Mouse (Mus musculus): ENCODE results near the gene Eif4g2. TPM values are rescaled to one million over a fixed set of nuclear protein-coding genes. Genes with fewer than 3 reads are reported as not detected.

Eif4g2 gene
- polyA plus RNA-seq, 1 experiment from 2014 or later: 810 TPM

GRCm38 (mm10) chr7:111085153-111085552 is 2.3 kb upstream of the Eif4g2 start:
- no peak overlapping the region for H3K27ac ChIP-seq
- no peak overlapping the region for H3K9ac ChIP-seq
- H3K4me3 ChIP-seq: no peak overlapping the region
- H3K4me2 ChIP-seq: no peak overlapping the region
- H3K36me3 ChIP-seq: peaks cover 14% of the 10 kb centered on the region
- H3K9me3 ChIP-seq: no peaks in the 10 kb centered on the region
- peaks cover 15% of the 10 kb centered on the region for H3K4me1 ChIP-seq
- no peak for ATAC-seq (ENCODE audit: insufficient number of reproducible peaks, insufficient read depth, low FRiP score, low TSS enrichment, low read depth)
- no peaks in the 10 kb centered on the region for H3K27me3 ChIP-seq

DNA sequence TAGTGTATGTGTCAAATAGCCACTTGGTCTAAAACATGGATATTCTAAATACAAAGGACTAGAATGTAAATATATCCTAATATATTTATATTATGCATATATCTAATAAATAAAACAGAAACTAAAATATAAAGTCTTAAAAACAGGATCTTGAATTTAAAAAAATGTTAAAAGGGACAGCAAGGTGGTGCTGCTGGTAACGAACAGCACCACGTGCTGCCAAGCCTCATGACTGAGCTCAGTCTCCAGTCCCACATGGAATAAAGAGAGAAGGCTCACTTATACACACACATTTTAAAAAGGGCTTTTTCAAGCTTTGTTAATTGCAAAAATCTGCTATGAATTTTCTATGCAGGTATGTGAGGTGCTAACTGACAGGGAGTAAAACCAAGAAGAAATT is 1.6 kb upstream of the Eif4g2 start:
- ATAC-seq (ENCODE audit: insufficient number of reproducible peaks, insufficient read depth, low FRiP score, low TSS enrichment, low read depth): no peak
- Histone ChIP-seq H3K4me2 (no peak overlapping the region), H3K27ac (no peak overlapping the region), H3K9ac (no peak overlapping the region), H3K4me3 (no peak overlapping the region), H3K9me3 (no peaks in the 10 kb centered on the region), H3K36me3 (peaks cover 21% of the 10 kb centered on the region), H3K27me3 (no peaks in the 10 kb centered on the region), H3K4me1 (peaks cover 22% of the 10 kb centered on the region)
- WGBS: 79% methylated on average over 2 of the region's 2 CpGs

- peaks cover 28% of the 10 kb centered on the region for H3K36me3 ChIP-seq
- H3K9ac ChIP-seq: peak overlapping the region; percentile 100
- H3K9me3 ChIP-seq: no peaks in the 10 kb centered on the region
- no peaks in the 10 kb centered on the region for H3K27me3 ChIP-seq
- H3K4me3 ChIP-seq: peak overlapping the region; percentile 68
- ATAC-seq (ENCODE audit: insufficient number of reproducible peaks, insufficient read depth, low FRiP score, low TSS enrichment, low read depth): no peak
- H3K27ac ChIP-seq: peak overlapping the region; percentile 100
- WGBS: 7% methylated on average over 4 of the region's 4 CpGs
- peaks cover 24% of the 10 kb centered on the region for H3K4me1 ChIP-seq
- peak overlapping the region; percentile 65 for H3K4me2 ChIP-seq
These were observed 897 bp upstream of the Eif4g2 start for GRCm38 (mm10) chr7:111083733-111084120.

DNA sequence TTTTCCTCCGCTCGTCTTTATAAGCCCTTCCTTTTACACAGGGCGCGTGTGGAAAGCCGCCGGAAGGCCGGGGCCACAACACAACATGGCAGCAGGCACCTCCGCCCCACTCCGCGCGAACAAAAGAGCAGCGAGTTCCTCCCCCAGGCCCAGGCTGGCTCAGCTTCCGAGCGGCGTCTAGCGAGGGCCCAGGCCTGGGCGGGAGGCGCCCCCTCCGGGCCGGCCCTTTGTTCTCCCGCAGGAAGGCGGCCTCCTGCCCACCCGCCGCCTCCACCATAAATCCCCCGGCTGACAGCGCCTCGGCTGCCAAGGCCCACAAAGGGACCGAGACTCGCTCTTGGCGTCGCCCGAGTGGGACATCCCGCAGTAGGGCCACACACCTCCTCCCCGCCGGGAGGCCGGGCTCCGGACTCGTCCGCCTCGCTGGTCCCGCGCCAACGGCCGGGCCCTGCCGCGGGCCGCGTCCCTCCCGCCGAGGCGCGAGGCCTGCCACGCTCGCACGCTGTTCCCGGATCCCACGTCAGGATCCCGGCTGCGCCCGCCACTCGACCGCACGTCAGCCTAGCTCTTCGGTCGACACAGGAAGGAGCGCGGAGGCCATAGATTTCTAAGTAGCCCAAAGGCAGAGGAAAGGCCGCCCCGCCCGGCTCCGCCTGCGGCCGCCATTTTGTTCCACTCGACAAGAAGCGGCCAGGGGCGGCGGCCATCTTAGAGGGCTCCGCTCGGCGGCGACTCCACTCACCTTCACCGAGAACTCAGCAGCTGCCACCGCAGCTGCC is 598 bp downstream of the Eif4g2 start:
- Histone ChIP-seq H3K9me3 (no peaks in the 10 kb centered on the region), H3K27me3 (no peaks in the 10 kb centered on the region), H3K4me1 (peaks cover 25% of the 10 kb centered on the region), H3K36me3 (peaks cover 42% of the 10 kb centered on the region), H3K27ac (peak overlapping the region; percentile 100), H3K4me2 (peak overlapping the region; percentile 83), H3K4me3 (peak overlapping the region; percentile 68), H3K9ac (peak overlapping the region; percentile 100)
- peak; percentile 71 for ATAC-seq (ENCODE audit: insufficient number of reproducible peaks, insufficient read depth, low FRiP score, low TSS enrichment, low read depth)
- WGBS: under 1% methylated on average over 83 of the region's 83 CpGs

- Histone ChIP-seq H3K36me3 (peaks cover 55% of the 10 kb centered on the region), H3K27me3 (no peaks in the 10 kb centered on the region), H3K4me3 (peak overlapping the region; percentile 68), H3K4me1 (peaks cover 25% of the 10 kb centered on the region), H3K9me3 (no peaks in the 10 kb centered on the region), H3K9ac (peak overlapping the region; percentile 100), H3K27ac (peak overlapping the region; percentile 100), H3K4me2 (peak overlapping the region; percentile 83)
- WGBS: 86% methylated on average over 3 of the region's 3 CpGs
- no peak for ATAC-seq (ENCODE audit: insufficient number of reproducible peaks, insufficient read depth, low FRiP score, low TSS enrichment, low read depth)
These were observed 2.0 kb downstream of the Eif4g2 start for GRCm38 (mm10) chr7:111080876-111081275.

DNA sequence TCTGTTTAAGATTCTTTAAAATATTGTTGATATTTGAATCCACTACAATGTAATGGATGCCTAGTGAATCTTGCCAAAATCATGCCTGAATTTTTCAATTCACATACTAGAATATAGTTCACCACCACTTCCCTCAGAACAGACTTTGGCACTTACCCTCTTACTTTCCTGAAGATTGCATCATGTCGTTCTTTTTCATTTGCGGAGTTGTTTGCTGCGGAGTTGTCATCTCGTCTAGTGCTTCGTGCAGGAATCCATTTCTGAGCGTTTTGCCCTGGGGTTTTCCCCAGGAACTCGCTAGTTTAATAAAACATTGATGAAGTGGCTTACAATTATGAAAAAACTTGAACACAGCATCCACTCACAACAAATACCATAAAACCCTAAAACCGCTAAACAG is 2.8 kb downstream of the Eif4g2 start:
- Histone ChIP-seq H3K36me3 (peaks cover 61% of the 10 kb centered on the region), H3K9me3 (no peaks in the 10 kb centered on the region), H3K4me1 (peaks cover 25% of the 10 kb centered on the region), H3K27me3 (no peaks in the 10 kb centered on the region), H3K9ac (no peak overlapping the region), H3K4me3 (no peak overlapping the region), H3K4me2 (peak overlapping the region; percentile 83), H3K27ac (no peak overlapping the region)
- WGBS: 77% methylated on average over 8 of the region's 8 CpGs
- ATAC-seq (ENCODE audit: insufficient number of reproducible peaks, insufficient read depth, low FRiP score, low TSS enrichment, low read depth): no peak

- Histone ChIP-seq H3K4me3 (no peak overlapping the region), H3K27ac (no peak overlapping the region), H3K36me3 (peaks cover 78% of the 10 kb centered on the region), H3K4me2 (no peak overlapping the region), H3K27me3 (no peaks in the 10 kb centered on the region), H3K4me1 (peaks cover 22% of the 10 kb centered on the region), H3K9ac (no peak overlapping the region), H3K9me3 (no peaks in the 10 kb centered on the region)
- ATAC-seq (ENCODE audit: insufficient number of reproducible peaks, insufficient read depth, low FRiP score, low TSS enrichment, low read depth): no peak
- 94% methylated on average over 4 of the region's 4 CpGs for WGBS
These were observed 4.6 kb downstream of the Eif4g2 start for GRCm38 (mm10) chr7:111078271-111078670.

DNA sequence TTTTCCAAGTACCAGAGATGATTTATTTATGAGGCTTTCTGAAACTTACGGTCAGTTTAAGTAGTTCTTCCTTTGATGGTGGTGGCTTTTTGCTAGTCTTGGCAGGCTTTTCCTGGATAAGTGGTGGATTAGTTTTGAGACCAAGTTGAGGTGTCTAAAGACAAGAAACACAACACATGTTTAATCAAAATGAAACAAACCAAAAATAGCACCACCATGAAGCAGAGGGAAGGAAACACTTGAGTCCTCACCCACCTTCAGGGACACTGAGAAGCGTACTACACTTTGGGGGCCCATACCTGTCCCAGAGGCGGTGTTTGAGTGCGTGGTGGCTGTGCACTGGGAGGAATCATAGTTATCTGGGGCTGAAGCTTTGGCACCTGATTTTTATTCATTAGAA is 7.5 kb downstream of the Eif4g2 start:
- H3K36me3 ChIP-seq: peaks cover 93% of the 10 kb centered on the region
- WGBS: 95% methylated on average over 4 of the region's 4 CpGs
- ATAC-seq (ENCODE audit: insufficient number of reproducible peaks, insufficient read depth, low FRiP score, low TSS enrichment, low read depth): no peak

GRCm38 (mm10) chr7:111072410-111072809 is 10.4 kb downstream of the Eif4g2 start:
- H3K36me3 ChIP-seq: peaks cover 94% of the 10 kb centered on the region
- peaks cover 15% of the 10 kb centered on the region for H3K9me3 ChIP-seq
- no peak overlapping the region for H3K4me2 ChIP-seq
- no peak overlapping the region for H3K9ac ChIP-seq
- H3K4me3 ChIP-seq: no peak overlapping the region
- no peak overlapping the region for H3K27ac ChIP-seq
- WGBS: 89% methylated on average over 4 of the region's 4 CpGs
- ATAC-seq (ENCODE audit: insufficient number of reproducible peaks, insufficient read depth, low FRiP score, low TSS enrichment, low read depth): no peak
- H3K4me1 ChIP-seq: no peaks in the 10 kb centered on the region
- H3K27me3 ChIP-seq: no peaks in the 10 kb centered on the region

More for the DNA sequence above, 7.5 kb downstream of the Eif4g2 start:
- Histone ChIP-seq H3K4me2 (no peak overlapping the region), H3K9ac (no peak overlapping the region), H3K27ac (no peak overlapping the region), H3K27me3 (no peaks in the 10 kb centered on the region), H3K4me1 (peaks cover 11% of the 10 kb centered on the region), H3K9me3 (no peaks in the 10 kb centered on the region), H3K4me3 (no peak overlapping the region)

GRCm38 (mm10) chr7:111070167-111070496 is 12.7 kb downstream of the Eif4g2 start:
- no peak for ATAC-seq (ENCODE audit: insufficient number of reproducible peaks, insufficient read depth, low FRiP score, low TSS enrichment, low read depth)
- Histone ChIP-seq H3K9ac (no peak overlapping the region), H3K36me3 (peaks cover 75% of the 10 kb centered on the region), H3K27ac (no peak overlapping the region), H3K4me3 (no peak overlapping the region), H3K4me1 (no peaks in the 10 kb centered on the region), H3K27me3 (no peaks in the 10 kb centered on the region), H3K4me2 (no peak overlapping the region), H3K9me3 (peaks cover 15% of the 10 kb centered on the region)
- 92% methylated on average over 2 of the region's 2 CpGs for WGBS

DNA sequence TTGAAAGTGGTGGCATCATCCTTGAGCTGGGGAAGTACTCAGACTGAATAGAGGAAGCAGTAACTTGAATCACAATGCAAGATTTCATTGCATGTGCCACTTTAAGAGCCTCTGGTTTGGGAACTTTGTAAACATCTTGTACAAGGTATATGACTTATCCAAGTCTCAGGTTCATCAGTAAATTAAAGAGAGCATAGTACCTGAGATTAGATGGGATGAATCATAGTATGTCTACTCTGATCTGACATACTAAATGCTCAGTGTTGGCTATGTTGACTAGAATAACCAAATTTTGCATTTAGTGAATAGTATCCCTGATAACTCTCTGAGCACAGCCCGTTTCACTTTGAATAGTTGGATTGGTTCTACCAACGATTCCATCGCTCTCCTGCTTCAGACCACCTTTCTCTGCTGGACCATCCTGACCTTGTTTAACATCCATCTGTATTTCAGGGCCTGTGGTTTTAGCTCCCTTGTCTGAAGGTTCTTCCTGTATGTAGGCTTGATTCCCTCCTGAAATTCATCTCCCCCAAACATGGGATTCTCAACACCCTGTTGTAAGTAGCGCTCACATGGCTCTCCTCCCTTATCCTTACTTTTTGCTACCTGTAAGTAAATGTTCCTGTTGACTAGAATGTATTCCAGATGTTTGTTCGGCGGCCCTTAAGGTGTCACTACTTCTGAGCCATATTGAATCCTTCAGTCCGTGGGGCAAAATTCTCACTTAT is 13.2 kb downstream of the Eif4g2 start:
- H3K27ac ChIP-seq: no peak overlapping the region
- no peak overlapping the region for H3K4me2 ChIP-seq
- H3K9ac ChIP-seq: no peak overlapping the region
- H3K9me3 ChIP-seq: peaks cover 15% of the 10 kb centered on the region
- H3K27me3 ChIP-seq: no peaks in the 10 kb centered on the region
- no peak for ATAC-seq (ENCODE audit: insufficient number of reproducible peaks, insufficient read depth, low FRiP score, low TSS enrichment, low read depth)
- WGBS: 88% methylated on average over 7 of the region's 7 CpGs
- H3K4me1 ChIP-seq: no peaks in the 10 kb centered on the region
- no peak overlapping the region for H3K4me3 ChIP-seq
- peaks cover 69% of the 10 kb centered on the region for H3K36me3 ChIP-seq

- ATAC-seq (ENCODE audit: insufficient number of reproducible peaks, insufficient read depth, low FRiP score, low TSS enrichment, low read depth): no peak
- H3K4me2 ChIP-seq: no peak overlapping the region
- no peak overlapping the region for H3K9ac ChIP-seq
- H3K27ac ChIP-seq: no peak overlapping the region
- H3K4me3 ChIP-seq: no peak overlapping the region
- peaks cover 15% of the 10 kb centered on the region for H3K9me3 ChIP-seq
- WGBS: 98% methylated on average over 3 of the region's 3 CpGs
- no peaks in the 10 kb centered on the region for H3K4me1 ChIP-seq
- peaks cover 57% of the 10 kb centered on the region for H3K36me3 ChIP-seq
- no peaks in the 10 kb centered on the region for H3K27me3 ChIP-seq
These were observed 14.6 kb downstream of the Eif4g2 start for GRCm38 (mm10) chr7:111068181-111068580.

Measured in embryonic facial prominence, embryonic 13.5 days (tissue).